Mouse (Mus musculus) gastrocnemius, postnatal 14 days (tissue): ENCODE measurements at regions not wholly inside any gene's neighbourhood (a gene's known extent, or its start where the extent isn't known, plus 50 kb on each side); places are given as distances from the start of the nearest gene placed in this dataset.

Experiments
- DNase-seq: peaks from one replicate; pipeline ENCODE4 v3.0.0; 2021; ENCODE audit warnings: mixed read lengths
- intact Hi-C: fragments of 180-260 bp; cut with DNase I; formaldehyde crosslinking; loops from one replicate; pipeline ENCODE4 v1.15.1; 2025; ENCODE audit warnings: low total_unique reads

- peak; percentile 7 for DNase-seq
- intact Hi-C loops, result no loop called here
Measured at GRCm38 (mm10) chr2:109559088-109560030, 115.1 kb upstream of the Bdnf start.

DNA sequence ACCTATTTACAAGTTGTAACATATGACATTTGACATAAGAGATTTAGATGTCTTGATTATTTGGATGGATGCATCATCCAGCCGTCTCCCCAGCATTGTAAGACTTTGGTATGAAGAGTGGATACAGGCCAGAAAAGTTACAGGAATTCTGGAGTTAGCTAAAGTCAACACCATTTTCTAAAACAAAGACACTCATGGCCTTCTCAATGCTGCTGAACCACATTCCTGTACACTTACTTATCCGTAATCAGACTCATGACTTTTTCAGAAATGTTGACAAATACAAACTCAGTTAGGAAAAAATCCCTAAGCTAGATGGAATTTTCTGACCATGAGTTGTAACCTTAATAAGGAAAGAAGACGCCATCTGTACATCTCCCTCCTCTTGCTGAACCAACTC is 111.5 kb upstream of the Bdnf start:
- intact Hi-C loops, result no loop called here
- DNase-seq, result no peak

DNA sequence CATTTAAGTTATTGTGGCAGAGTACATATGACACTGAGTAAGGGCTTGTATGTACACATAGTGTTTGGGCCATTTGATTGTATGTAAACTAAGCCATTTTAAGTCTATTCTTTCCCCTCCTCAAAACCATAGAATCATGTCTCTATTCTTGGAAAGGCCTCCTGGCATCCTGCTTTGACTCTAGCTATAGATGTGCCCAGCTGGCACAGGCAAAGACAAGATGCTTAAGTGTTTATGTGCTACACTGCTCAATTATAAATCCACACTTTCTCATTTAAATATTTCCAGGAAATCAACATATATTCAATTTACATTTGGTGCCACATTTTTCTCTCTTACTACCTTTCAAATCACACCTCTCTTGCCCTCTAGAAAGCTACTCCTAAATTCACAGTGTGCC is 97.6 kb upstream of the Bdnf start:
- no peak for DNase-seq
- intact Hi-C loops, result no loop called here

GRCm38 (mm10) chr2:109578870-109579310 is 95.6 kb upstream of the Bdnf start:
- DNase-seq, result no peak
- intact Hi-C loops, result no loop called here

GRCm38 (mm10) chr2:109618341-109619058 is 56.0 kb upstream of the Bdnf start:
- intact Hi-C loops, result no loop called here
- DNase-seq, result no peak

GRCm38 (mm10) chr2:109619676-109620075 is 54.8 kb upstream of the Bdnf start:
- intact Hi-C loops, result no loop called here
- DNase-seq, result no peak

DNA sequence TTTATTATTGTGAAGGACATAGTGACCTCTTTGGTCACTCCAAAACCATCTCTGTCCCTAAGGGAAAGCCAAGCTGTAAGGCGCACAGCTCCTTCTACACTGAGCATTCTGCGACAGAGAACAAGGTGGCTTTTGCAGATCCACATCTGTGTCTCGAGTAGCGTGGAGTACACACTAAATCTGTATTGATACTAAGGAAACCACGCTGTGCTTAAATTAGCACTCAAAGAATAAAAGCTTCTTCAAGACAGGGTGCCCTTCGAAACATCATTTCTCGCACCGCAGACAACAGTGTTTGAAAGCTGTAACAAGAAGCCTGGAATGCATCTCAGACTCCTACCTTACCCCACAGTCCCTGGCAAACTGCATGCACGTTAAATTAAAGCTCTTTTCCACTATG is 52.9 kb upstream of the Bdnf start:
- intact Hi-C loops, result no loop called here

More for the DNA sequence above, 52.9 kb upstream of the Bdnf start:
- no peak for DNase-seq
